Mouse (Mus musculus) left cerebral cortex, adult 18-20 months (tissue): ENCODE data around the gene Mtss1l. TPM values are rescaled to one million over a fixed set of nuclear protein-coding genes. Genes with fewer than 3 reads are reported as not detected.

Experiments
- DNase-seq, 2 experiments: peaks; one replicate each; pipeline ENCODE4 v3.0.0; 2021 to 2022; ENCODE audit warnings: low spot score in 2 of 2, mixed read lengths in 1 of 2
- total RNA-seq, 2 experiments: library from RNA; stranded (reverse); gene quantifications; 2 replicates each; pipeline ENCODE4 v1.2.3; 2021

The Mtss1l gene
- total RNA-seq, 2 experiments from 2014 or later, result 208 to 219 TPM

DNA sequence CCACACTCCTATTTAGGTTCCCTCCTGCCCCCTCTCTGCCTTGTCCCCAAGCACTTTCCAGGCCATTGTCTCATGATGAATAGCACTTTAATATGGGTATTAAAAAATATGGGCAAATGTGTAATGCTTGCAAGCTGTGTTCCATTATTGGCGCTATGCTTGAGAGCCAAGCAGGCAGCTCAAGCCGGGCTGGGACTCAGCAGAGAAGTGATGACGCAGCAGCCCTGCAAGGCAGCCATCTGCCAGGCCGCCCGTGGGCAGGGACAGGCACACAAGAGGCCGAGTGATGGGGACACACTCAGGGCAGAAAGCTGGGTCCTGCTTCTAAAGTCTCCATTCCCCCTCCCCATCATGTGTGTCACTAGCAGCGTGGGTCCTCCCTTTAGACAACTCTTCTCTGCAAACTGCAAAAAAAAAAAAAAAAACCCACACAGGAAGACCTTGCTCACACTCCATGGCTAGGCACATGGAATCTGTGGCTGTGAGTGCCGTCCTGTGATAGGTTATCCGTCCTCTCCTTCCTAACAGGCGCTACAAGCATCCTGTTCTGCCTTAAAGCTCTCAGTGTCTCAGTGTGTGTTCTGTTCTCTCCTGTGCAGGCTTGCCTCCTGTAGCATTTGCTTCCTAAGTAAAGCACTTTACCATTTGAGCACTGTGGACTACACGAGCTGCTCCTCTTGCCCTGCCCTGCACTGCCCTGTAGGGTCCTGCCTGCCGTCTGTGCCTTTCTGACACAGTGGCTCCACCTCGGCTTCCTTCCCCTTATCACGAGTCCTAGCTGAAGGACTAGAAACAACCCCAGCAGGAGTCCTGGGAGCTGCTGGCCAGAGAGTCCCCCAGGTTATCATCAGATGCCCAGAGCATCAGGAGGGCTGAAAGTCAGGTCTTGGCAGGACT, 15.6 kb upstream of the Mtss1l start:
- DNase-seq, result peak in 1 of 2 experiments; percentile 59

DNA sequence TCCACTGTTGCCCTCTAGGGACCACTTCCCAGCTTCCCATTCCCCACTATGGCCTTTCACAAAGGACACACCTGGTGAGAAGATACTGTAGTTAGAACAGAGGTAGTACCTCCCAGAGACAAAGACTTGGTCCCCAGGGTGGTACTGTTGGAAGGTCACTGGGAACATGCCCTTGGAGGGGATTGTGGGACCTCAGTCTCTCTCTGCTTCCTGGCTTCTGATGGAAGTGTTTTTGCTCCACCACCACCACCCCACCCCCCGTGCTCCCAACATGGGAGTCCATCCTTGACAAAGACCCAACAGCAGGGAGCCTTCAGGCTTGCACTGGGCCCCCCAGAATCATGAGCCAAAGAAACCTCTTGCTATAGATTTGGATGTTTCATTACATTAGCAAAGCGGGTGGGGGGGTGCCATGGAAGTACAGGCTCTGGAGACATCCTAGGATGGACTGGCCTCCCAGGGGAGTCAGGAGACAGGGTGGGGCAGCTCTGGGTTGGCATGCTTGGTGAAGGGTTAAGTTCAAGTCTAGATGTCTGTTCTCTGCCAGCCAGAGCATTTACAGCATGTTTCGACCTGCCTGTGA, 14.9 kb upstream of the Mtss1l start:
- no peak for DNase-seq

DNA sequence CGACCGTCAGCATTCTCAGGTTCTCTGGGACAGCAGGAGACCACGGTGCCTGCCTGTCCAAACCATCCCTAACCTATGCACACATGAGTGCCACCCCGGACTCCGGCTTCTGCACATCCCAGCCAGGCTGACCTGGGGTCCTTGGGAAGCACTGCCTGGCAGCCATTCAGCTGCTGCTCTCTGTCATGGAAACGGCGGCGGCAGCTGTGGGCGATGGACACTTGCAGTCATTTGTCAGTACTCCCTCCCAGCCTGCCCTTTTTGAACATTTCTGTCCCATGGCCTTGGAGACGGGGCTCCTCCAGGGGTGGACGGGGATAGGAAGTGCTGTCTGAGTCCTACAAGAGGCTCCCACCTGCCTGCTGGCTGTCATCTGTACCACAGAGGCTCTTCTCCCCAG, 12.8 kb upstream of the Mtss1l start:
- no peak for DNase-seq

DNA sequence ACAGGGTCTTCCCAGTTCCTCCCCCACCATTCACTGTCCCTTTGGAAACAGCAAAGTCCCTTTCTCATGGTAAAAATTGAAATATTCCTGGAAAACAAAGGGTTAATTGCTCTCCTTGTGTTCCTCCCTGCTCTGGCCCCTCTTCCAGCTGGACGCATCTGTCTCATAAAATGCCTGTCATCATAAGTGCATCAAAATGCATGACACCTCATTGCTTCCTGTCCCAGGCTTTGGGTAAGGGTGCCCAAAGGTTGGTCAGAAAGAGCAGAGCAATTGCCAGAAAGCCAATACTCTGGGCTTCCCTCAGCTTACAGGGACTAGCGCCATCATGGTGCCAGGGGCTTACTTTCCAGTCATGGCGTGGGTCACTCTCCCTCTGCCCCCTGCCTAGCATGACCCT, 10.7 kb upstream of the Mtss1l start:
- DNase-seq, result no peak

DNA sequence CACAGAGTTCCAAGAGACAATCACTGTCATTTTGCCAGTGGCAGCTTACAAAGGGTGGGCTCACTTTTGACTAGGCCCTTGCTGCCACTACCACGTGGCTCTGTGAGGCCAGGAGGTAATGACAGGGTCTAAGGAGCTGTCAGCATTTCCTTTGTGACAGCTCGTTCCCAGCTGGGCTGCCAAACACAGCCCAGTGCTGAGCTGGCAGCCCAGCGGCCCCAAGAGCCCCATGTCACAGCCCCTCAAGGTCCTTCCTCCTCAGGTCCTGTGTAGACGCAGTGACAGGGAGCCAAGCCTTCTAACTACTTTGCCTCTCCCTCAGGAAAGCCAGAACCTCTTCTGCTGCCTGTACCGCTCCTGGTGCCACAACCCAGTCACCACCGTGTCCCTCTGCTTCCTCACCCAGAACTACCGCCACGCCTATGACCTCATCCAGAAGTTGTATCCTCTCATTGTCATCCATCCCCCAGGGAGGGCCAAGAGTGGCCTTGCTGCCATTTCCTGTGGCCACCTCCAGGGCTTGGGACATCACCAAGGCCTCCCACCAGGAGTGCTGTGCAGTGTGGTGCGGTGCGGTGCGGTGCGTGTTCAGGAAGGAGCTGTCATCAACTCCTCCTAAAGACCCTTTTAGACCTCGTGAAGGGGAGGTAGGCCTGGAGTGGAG, 9.9 kb upstream of the Mtss1l start:
- no peak for DNase-seq

DNA sequence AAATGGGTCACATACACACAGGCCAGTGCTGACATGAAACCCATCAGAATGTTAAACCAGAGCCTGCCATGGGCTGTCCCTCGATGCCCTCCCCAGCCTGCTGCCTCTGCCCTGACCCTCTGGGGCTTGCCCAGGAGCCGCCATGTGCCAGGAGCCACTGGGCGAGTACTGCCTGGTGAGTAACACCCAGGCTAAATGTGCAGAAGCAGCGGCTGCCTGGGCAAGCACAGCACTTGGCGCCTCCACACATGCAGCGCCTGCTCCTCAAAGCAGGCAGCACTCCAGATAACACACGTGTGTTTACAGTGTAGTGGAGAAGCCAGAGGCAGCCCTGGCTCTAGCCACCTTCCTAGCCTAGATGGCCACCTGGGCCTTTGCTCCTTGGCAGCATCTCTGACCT, 8.2 kb upstream of the Mtss1l start:
- DNase-seq, result peak; percentile 51

DNA sequence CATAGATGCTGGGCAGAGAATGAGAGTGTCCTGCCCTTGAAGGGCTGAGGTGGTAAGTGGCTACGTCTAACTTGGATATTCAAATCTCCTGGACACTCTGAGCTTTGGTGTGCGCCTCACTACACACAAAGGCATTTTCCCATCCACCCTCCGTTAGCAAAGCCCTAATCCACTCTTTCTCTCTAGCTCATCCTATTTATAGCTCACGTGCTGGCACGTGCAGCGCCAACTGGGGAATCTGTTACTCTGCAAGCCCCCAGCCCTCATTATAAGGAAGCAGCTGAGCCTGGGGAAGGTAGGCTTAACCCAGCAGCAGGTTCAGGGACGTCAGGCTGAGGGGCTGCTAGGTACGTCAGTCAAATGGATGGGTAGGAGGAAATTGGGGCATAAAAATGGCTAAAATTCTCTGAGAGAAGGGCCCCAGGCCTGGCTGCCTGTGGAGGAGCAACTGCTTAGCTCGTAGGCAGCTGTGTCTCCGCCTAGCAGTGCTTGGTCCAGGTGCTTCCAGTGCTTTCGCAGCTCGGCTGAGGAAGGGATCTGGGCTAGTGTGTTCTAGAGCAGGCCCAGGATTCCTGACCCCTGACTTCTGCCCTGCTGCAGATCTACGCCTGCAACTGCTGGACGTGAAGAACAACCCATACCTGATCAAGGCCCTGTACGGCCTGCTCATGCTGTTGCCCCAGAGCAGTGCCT, 6.3 kb upstream of the Mtss1l start:
- DNase-seq, result no peak

DNA sequence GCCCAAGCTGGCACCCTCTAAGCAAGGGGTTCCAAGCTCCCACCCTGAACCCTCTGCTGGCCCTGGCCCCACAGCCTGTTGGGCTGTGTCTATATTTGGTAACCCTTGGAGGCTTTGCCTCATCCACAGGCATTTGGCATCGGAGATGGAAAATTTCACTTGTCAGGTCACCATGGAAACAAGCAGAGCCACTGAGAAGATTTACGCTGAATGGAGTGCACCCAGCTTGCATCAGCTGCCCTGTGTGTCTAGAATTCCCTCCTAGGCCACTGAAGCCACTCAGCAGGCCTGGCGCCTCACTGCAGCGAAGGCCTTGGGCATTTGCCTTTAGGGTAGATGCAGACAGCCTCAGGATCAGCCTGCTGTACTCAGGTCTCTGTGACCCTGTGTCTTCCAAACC, 5.2 kb upstream of the Mtss1l start:
- peak; percentile 48 to 75 for DNase-seq

DNA sequence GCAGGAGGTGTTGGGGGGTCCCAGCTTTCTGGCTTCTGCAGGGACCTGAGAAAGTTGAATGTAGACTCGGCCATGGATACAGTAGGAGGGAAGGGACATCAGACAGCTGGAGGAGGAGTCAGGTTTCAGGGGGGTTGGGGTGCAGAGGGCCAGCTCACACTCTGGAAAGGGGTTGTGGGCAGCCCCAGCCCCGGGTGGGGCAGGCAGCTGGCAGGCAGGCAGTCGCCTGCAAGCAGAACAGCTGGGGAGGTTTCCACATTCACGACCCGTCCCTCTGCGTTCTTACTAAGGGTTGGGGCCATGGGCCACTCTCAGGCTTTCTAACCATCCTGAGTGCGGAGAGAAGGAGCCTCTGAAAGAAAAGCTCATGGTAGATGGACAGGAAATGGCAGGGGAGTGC, 4.1 kb upstream of the Mtss1l start:
- no peak for DNase-seq

DNA sequence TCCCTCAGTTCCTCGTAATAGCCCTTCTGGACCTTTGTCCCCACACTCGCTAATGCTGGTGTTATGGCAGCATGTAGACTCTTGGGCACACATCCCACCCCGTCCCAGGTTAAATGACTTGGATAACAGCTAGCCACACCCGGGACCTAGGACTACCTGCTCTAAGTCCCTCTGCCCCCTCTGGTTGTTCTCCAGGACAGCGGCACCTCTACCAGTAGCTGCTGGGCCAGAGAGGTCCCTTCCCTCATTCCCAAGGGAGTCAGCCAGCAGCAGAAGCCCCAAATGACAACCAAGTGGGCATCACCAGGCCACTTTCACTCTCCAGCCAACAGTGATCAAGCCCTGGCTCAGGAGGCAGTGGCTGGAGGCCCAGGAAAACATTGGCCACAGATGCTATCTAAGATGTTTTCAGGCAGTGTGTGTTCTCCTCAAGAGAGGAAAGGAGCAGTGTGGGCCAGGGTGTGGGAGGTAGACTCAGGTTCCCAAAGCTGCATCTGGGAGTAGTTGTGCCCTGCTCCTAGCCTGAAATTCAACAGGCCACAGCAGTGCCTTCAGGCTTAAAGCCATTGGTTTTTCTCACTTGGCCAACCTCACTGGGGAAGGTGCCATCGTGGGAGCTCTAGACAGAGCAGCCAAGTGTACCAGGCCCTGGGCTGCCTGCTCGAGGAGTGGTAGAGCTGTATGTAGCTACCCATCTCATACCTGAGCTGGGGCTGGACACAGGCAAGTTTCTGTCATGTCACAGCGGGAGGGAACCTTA, 2.9 kb upstream of the Mtss1l start:
- DNase-seq, result no peak

DNA sequence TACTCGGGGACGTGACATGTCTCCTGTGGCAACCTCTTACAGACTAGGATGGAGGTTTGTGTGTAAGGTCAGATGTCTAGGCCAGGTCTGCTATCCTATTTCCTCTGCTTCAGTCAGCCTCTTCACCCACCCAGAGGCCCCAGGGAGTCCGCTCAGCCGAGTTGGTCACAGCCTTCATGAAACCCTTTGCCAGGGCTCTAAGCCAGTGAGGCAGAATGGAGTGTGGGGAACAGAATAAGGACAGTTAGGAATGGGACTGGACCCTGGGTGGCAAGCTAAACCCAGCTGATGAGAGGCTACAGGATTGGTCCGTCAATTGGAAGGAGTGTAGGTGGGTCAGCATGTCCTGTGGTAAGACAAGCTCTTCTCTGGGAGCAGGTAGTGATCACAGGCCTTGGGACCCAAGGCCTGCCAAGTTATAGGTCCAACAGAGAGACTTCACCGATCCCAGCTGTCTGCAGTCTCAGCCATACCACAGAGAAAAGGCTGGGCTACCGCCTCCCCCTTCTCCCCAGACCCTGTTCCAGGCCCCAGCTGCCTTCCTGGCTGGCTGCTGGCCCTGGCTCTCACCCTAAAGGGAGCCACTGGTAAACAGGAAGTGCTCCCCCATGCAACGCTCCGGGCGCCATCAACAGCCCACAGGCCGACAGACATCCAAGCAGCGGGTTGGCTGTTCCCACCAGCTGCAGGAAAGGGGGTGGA, 2.2 kb upstream of the Mtss1l start:
- no peak for DNase-seq

DNA sequence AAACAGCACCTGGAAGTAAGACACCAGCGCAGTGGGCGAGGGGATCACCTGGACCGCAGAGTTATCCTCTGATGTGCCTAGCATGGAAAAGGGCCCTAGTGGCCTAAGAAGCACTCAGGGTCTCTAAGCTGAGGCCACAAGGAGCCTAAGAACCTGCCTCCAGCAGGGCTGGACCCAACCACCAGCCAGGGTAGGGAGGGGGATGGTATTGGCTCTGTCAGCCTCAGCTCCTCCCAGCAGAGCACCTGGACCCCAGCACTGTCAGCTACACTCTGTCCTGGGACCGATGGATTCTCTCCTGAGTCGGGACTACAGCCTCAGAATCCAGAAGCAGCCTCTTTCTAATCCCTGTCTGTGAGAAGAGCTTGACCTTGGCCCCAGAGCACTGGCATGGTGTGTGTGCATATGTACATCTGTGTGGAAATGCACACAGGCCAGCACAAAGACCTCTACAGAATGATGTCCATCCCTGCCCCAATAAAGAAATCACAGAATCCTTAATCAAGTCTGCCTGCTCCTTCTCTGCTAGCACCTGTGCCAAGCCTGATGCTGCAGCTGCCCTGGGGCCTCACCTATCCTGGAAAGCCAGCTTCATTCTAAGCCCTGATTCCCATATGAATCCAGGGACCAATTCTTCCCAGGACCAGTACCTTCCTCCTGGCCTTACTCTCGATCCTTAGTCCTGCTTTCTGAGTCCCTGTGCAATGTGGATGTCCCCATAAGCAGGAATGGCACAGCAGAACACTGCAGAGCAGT, 1.2 kb upstream of the Mtss1l start:
- DNase-seq, result no peak

DNA sequence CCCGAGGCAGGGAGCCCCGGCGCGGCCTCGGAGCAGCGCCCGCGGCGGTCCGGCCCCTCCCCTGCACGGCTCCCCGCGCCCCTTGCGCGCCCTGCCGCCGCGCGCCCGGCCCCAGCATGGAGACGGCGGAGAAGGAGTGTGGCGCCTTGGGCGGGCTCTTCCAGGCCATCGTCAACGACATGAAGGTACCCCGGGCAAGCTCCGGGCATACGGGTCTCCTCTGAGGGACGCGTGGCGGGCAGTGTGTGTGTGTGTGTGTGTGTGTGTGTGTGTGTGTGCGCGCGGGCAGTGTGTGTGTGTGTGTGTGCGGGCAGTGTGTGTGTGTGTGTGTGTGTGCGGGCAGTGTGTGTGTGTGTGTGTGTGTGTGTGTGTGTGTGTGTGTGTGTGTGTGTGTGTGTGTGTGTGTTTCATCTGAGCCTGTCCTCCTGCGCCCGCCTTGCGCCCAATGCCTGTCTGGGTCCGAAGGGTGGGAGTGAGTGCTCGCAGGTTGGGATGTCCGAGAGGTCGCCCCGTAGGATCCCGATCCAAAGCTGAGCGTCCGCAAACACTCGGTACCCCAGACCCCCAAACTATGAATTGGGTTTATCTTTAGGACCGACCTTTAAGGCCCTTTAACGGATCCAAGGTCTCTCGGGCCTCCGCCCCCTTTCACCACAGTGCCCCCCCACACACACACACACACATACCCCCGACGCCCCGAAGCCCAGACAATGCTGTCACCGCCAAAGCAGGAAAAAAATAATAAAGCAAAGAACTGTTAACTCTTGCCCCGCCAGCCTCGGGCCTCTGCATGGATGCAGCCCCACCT, 534 bp downstream of the Mtss1l start:
- peak in 1 of 2 experiments; percentile 41 for DNase-seq

DNA sequence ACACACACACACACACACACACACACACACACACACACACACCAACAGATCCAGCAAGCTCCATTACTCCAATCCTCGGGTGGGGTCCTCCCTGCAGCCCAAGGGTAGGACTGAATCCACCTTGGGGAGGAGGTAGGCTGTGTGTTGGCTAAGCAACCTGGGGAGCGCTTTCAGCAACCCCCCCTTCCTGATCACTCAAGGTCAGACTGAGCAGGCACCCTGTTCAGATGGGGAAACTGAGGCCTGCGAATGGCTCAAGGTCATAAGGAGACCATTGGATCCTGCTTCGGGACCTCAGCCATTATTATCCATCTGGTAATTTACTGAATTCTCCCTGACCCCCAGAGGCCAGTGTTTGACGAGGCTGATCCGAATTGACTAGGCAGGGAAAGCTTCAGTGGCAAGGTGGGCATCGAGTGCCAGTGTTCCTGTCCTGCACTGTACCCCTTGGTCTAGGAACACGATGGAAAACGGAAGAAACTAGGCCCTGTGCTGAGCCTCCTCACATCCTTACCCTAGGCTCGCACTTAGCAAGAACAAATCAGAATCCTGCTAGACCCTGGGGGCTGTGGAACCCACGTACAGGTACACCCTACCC, 1.2 kb downstream of the Mtss1l start:
- no peak for DNase-seq

DNA sequence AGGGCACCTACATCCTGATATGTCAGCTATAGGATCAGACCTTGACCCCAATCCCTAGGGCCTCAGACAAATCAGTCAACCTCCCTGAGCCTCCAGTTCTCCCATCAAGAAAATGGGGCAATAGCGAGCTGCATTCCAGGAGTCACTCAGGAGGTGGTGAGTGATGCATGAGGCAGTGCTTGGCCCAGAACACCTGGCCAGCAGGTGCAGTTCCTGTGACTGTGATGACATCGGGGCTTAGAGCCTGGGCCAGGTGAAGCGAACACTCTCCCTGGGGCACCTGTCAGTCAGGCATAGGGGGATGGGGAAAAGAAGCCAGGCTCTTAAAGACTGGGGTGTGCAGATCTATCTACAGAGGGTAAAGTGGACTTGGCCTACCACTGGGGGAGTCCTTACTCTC, 3.2 kb downstream of the Mtss1l start:
- no peak for DNase-seq

DNA sequence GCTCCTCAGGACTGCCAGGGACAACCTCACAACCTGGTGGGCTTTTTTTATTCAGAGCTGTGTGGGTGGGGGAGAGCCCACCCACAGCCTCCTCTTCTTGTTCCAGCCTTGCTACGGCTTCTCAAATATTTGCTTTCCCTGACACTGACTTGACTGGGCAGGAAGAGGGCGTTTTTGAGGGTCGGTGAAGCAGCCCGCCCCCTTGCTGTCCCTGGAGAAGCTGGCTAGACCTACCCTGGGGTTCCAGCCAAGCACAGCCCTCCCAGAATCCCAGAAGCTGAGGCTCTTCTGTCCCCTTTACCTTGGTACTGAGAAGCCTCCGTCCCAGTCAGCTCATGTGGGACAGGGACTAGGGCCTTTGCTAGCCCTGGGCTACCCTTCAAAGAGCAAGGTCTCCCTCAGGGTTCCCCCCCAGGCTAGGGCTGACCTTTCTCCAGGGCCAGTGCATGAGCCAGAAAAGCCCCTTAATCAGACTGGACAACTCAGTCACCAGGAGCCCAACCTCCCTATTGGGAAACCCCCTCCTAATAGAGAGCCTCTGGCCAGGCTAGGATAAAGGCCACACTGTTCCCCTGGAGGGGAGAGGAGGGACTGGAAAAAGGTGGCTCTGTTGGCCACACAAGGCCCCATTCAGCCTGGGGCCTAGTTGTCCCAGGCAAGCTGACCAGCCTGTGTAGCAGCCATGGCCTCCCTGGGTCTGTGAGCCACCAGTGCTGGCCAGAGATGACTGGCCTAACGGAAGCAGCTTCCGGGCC, 4.0 kb downstream of the Mtss1l start:
- DNase-seq, result peak in 1 of 2 experiments; percentile 42

DNA sequence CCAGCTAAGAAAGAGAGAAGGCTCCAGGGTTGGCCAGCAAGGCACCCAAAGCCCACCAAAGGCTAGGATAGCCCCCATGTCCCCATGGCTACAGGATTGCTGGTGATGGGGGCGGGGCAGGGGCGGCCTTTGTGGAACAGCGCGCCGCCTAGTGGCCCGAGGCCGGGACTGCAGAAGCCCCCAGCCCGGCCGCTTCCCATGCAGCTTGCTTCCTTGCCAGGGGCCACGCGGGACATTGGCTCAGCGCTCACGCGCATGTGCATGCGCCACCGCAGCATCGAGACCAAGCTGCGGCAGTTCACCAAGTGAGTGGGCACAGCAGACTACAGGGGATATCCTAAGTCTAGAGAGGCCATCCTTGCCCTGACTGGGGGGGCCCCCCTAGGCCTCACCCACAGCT, 5.6 kb downstream of the Mtss1l start:
- peak; percentile 52 to 60 for DNase-seq
